In genomic region chr13:42339466-42339865, GRCm38 (mm10) we compare ENCODE assay signal across 22 mouse cellular contexts. TPM values are rescaled to one million over a fixed set of nuclear protein-coding genes. Genes with fewer than 3 reads are reported as not detected.
DNase-seq lines count a peak whose midpoint lies in the region; ATAC-seq and TF ChIP-seq lines count a peak whose summit lies in the region.
"Had no signal": no experiment of that assay in that cellular context is flagged by ENCODE, and none has a peak within 500 bp of the region (broad histone marks: within the 10 kb centered on the region; RNA-seq: fewer than 3 reads in every experiment).

No protein-coding gene starts in this region.

- H3K4me2 ChIP-seq in midbrain, postnatal 0 days (ENCODE audit: low read depth, low read length, poor library complexity, severe bottlenecking): no peak overlapping the region
- H3K4me2 ChIP-seq: embryonic facial prominence, embryonic 15.5 days; heart, embryonic 13.5 days; hindbrain, embryonic 14.5 days had no signal

- no peaks in the 10 kb centered on the region for H3K27me3 ChIP-seq in midbrain, postnatal 0 days (ENCODE audit: insufficient read depth, low read length)
- H3K27me3 ChIP-seq: embryonic facial prominence, embryonic 15.5 days; heart, embryonic 13.5 days had no signal

- no peak overlapping the region for H3K27ac ChIP-seq in midbrain, postnatal 0 days (ENCODE audit: low read depth, low read length)
- H3K27ac ChIP-seq: embryonic facial prominence, embryonic 15.5 days; forebrain, embryonic 10.5 days; heart, embryonic 13.5 days; hindbrain, embryonic 14.5 days; layer of hippocampus, adult 2 months; macrophage; midbrain, embryonic 10.5 days had no signal

- peak; percentile 39 for DNase-seq in kidney, adult 11 months
- DNase-seq in kidney, postnatal 10 days: no peak
- DNase-seq in R1 (ENCODE audit: low read depth, low spot score): peak; percentile 76
- peak; percentile 33 for DNase-seq in brain, adult 2 months (ENCODE audit: low read depth, low spot score)
- DNase-seq in kidney, postnatal 14 days: peak; percentile 45
- no peak for DNase-seq in midbrain, postnatal 0 days (ENCODE audit: low spot score)
- DNase-seq in adrenal gland, adult 18-20 months (ENCODE audit: low spot score in 2 of 2): no peak
- DNase-seq: adrenal gland, postnatal 25 days; embryo, embryonic 11 days; gastrocnemius, postnatal 10 days; heart, postnatal 36 days; liver; thymus, postnatal 14 days had no signal

- TF ChIP-seq CTCF in midbrain, postnatal 0 days (IDR thresholded peaks at IDR 0.05): no peak

- no peaks in the 10 kb centered on the region for H3K4me1 ChIP-seq in midbrain, postnatal 0 days (ENCODE audit: insufficient read depth, low read length)
- H3K4me1 ChIP-seq: embryonic facial prominence, embryonic 15.5 days had no signal

- H3K9me3 ChIP-seq in midbrain, postnatal 0 days (ENCODE audit: low read length): no peaks in the 10 kb centered on the region
- H3K9me3 ChIP-seq: embryonic facial prominence, embryonic 15.5 days; forebrain, embryonic 10.5 days; heart, embryonic 13.5 days; midbrain, embryonic 10.5 days had no signal

- no peaks in the 10 kb centered on the region for H3K36me3 ChIP-seq in midbrain, postnatal 0 days (ENCODE audit: insufficient read depth, low read length)
- H3K36me3 ChIP-seq: embryonic facial prominence, embryonic 15.5 days; forebrain, embryonic 10.5 days; heart, embryonic 13.5 days; midbrain, embryonic 10.5 days had no signal

- no peak overlapping the region for H3K9ac ChIP-seq in midbrain, postnatal 0 days (replicated peaks; ENCODE audit: low read length, poor library complexity, severe bottlenecking)
- H3K9ac ChIP-seq: embryonic facial prominence, embryonic 15.5 days; heart, embryonic 13.5 days; hindbrain, embryonic 14.5 days had no signal

- 76% methylated on average over 2 of the region's 2 CpGs for WGBS in midbrain, postnatal 0 days

- H3K4me3 ChIP-seq in midbrain, postnatal 0 days (ENCODE audit: low read depth, low read length): no peak overlapping the region
- H3K4me3 ChIP-seq: embryonic facial prominence, embryonic 15.5 days; forebrain, embryonic 10.5 days; heart, embryonic 13.5 days; layer of hippocampus, adult 2 months; midbrain, embryonic 10.5 days had no signal

- ATAC-seq in midbrain, postnatal 0 days (ENCODE audit: low FRiP score): no peak
- ATAC-seq: activated CD4-positive, CD25-positive, alpha-beta regulatory T cell, adult 4 months had no signal

RNA-seq across cellular contexts. Expression of gene Edn1, which starts 38.2 kb away (rescaled TPM):
- total RNA-seq in midbrain, postnatal 0 days (2014; rRNA removed): 2.1 and 4.4 TPM in 2 replicates
- polyA plus RNA-seq in midbrain, postnatal 0 days (2015; fragmentation: Nextera tagmentation; extraction: Ambion mirVana): 3.2 and 4.0 TPM in 2 replicates
- 1 to 10 TPM; 1.2 to 2.2 TPM for total RNA-seq in adrenal gland, adult 18-20 months (2021)
- total RNA-seq: monocyte, adult 5-6 weeks had no signal
- polyA plus RNA-seq: activated CD4-positive, CD25-positive, alpha-beta regulatory T cell, adult 4 months had no signal

Comparison
In these comparisons a context has a peak if more than half of its experiments do, and no peak if none do; other contexts are left out.
1. DNase-seq: peak in kidney, adult 11 months (single experiment), R1 (single experiment), brain, adult 2 months (single experiment) and kidney, postnatal 14 days (single experiment); none in kidney, postnatal 10 days (single experiment), midbrain, postnatal 0 days (single experiment) and adrenal gland, adult 18-20 months (0 of 2).